ENCODE assay signal across 10 mouse cellular contexts in genomic region chr2:158109516-158109915, GRCm38 (mm10). TPM values are rescaled to one million over a fixed set of nuclear protein-coding genes. Genes with fewer than 3 reads are reported as not detected.
A peak's percentile ranks its signal among the peaks of the same experiment; 100 is the strongest.
DNase-seq lines count a peak whose midpoint lies in the region; ATAC-seq and TF ChIP-seq lines count a peak whose summit lies in the region.
"Had no signal": no experiment of that assay in that cellular context is flagged by ENCODE, and none has a peak within 500 bp of the region (broad histone marks: within the 10 kb centered on the region; RNA-seq: fewer than 3 reads in every experiment).

No protein-coding gene starts in this region.

- H3K36me3 ChIP-seq in hindbrain, embryonic 13.5 days, result no peaks in the 10 kb centered on the region
- H3K36me3 ChIP-seq in hindbrain, embryonic 11.5 days (ENCODE audit: control insufficient read depth, insufficient read depth, low read length), result no peaks in the 10 kb centered on the region
- no peaks in the 10 kb centered on the region for H3K36me3 ChIP-seq in intestine, embryonic 16.5 days (ENCODE audit: control insufficient read depth, insufficient read depth, low read length)

- no peak for ATAC-seq in hindbrain, embryonic 13.5 days (ENCODE audit: low FRiP score)
- ATAC-seq in hindbrain, embryonic 11.5 days (ENCODE audit: low FRiP score), result no peak
- 0 out of 2 replicates have a peak, but pooled peaks have one; percentile 13 for ATAC-seq in common myeloid progenitor, adult 5-6 weeks (replicated peaks; ENCODE audit: low read depth, poor library complexity, severe bottlenecking)
- ATAC-seq in intestine, embryonic 16.5 days, result 0 out of 2 replicates have a peak, but pooled peaks have one; percentile 2

- H3K4me3 ChIP-seq in hindbrain, embryonic 13.5 days, result no peak overlapping the region
- H3K4me3 ChIP-seq in hindbrain, embryonic 11.5 days (ENCODE audit: low read depth, low read length), result no peak overlapping the region
- H3K4me3 ChIP-seq in intestine, embryonic 16.5 days (ENCODE audit: low read length), result no peak overlapping the region
- H3K4me3 ChIP-seq in layer of hippocampus, adult 2 months, result no peak overlapping the region
- H3K4me3 ChIP-seq: erythroblast, embryonic 14.5 days had no signal

- no peaks in the 10 kb centered on the region for H3K27me3 ChIP-seq in hindbrain, embryonic 13.5 days
- no peaks in the 10 kb centered on the region for H3K27me3 ChIP-seq in hindbrain, embryonic 11.5 days (ENCODE audit: control insufficient read depth, insufficient read depth, low read length)
- no peaks in the 10 kb centered on the region for H3K27me3 ChIP-seq in intestine, embryonic 16.5 days (replicated peaks; ENCODE audit: control insufficient read depth, insufficient read depth, low read length)

- DNase-seq in hindbrain, embryonic 11.5 days (ENCODE audit: low spot score), result no peak
- DNase-seq in lung, postnatal 10 days, result peak; percentile 58
- no peak for DNase-seq in spleen, postnatal 4 days (ENCODE audit: low spot score in 2 of 2)
- no peak for DNase-seq in gastrocnemius, postnatal 4 days (ENCODE audit: low spot score in 2 of 2)
- no peak for DNase-seq in layer of hippocampus, adult 2 months (ENCODE audit: low spot score in 2 of 2)
- DNase-seq: midbrain, embryonic 14.5 days had no signal

- H3K4me2 ChIP-seq in hindbrain, embryonic 13.5 days, result no peak overlapping the region
- H3K4me2 ChIP-seq in hindbrain, embryonic 11.5 days (replicated peaks; ENCODE audit: low read depth, low read length), result no peak overlapping the region
- H3K4me2 ChIP-seq in intestine, embryonic 16.5 days (ENCODE audit: low read depth, low read length), result no peak overlapping the region

- no peaks in the 10 kb centered on the region for H3K9me3 ChIP-seq in hindbrain, embryonic 13.5 days
- H3K9me3 ChIP-seq in hindbrain, embryonic 11.5 days (ENCODE audit: control insufficient read depth, low read length), result no peaks in the 10 kb centered on the region
- H3K9me3 ChIP-seq in intestine, embryonic 16.5 days (ENCODE audit: control insufficient read depth, low read length), result no peaks in the 10 kb centered on the region

- TF ChIP-seq CTCF in layer of hippocampus, adult 2 months (conservative IDR thresholded peaks at IDR 0.05), result no peak

- H3K27ac ChIP-seq in hindbrain, embryonic 13.5 days, result 0 out of 2 replicates have a peak overlapping the region, but pooled peaks have one; percentile 3
- H3K27ac ChIP-seq in hindbrain, embryonic 11.5 days (ENCODE audit: low read depth, low read length), result no peak overlapping the region
- H3K27ac ChIP-seq in intestine, embryonic 16.5 days (ENCODE audit: low read length), result peak overlapping the region; percentile 89
- no peak overlapping the region for H3K27ac ChIP-seq in layer of hippocampus, adult 2 months

- peaks cover 13% of the 10 kb centered on the region for H3K4me1 ChIP-seq in hindbrain, embryonic 13.5 days (replicated peaks)
- no peaks in the 10 kb centered on the region; the same call in 1 of the 2 replicates for H3K4me1 ChIP-seq in hindbrain, embryonic 11.5 days (replicated peaks; ENCODE audit: control insufficient read depth, insufficient read depth, low read length)
- peaks cover 37% of the 10 kb centered on the region for H3K4me1 ChIP-seq in intestine, embryonic 16.5 days (ENCODE audit: control insufficient read depth, insufficient read depth, low read length)

- 0 out of 2 replicates have a peak overlapping the region, but pooled peaks have one; percentile 14 for H3K9ac ChIP-seq in hindbrain, embryonic 13.5 days
- no peak overlapping the region for H3K9ac ChIP-seq in hindbrain, embryonic 11.5 days (ENCODE audit: low read depth, low read length)
- peak overlapping the region; percentile 52; the same call in 1 of the 2 replicates for H3K9ac ChIP-seq in intestine, embryonic 16.5 days (ENCODE audit: low read depth, low read length)

- 61% methylated on average over 8 of the region's 8 CpGs for WGBS in hindbrain, embryonic 13.5 days
- 57% methylated on average over 8 of the region's 8 CpGs for WGBS in hindbrain, embryonic 11.5 days
- 13% methylated on average over 8 of the region's 8 CpGs for WGBS in intestine, embryonic 16.5 days

RNA-seq across cellular contexts. Expression of gene Tgm2, which starts 36.7 kb away (rescaled TPM):
- 10.1 TPM in 2 replicates for polyA plus RNA-seq in hindbrain, embryonic 13.5 days (2015; fragmentation: Nextera tagmentation; extraction: Ambion mirVana)
- 4.2 and 4.3 TPM in 2 replicates for polyA plus RNA-seq in hindbrain, embryonic 11.5 days (2014; fragmentation: Nextera tagmentation; extraction: Ambion mirVana)
- total RNA-seq in common myeloid progenitor, adult 5-6 weeks (2017), result 3.8 and 5.4 TPM in 2 replicates
- 94.9 and 96.5 TPM in 2 replicates for polyA plus RNA-seq in intestine, embryonic 16.5 days (2015; fragmentation: Nextera tagmentation; extraction: Ambion mirVana)
- total RNA-seq in gastrocnemius, postnatal 4 days (2021), result 100 to 1,000 TPM in 1 of 2 experiments, 10 to 100 TPM in 1; 81.0 to 130 TPM
- 10 to 100 TPM in 1 of 2 experiments, 1 to 10 TPM in 1; 9.8 to 14.0 TPM for total RNA-seq in layer of hippocampus, adult 2 months (2021)

Comparison
In these comparisons a context has a peak if more than half of its experiments do, and no peak if none do; other contexts are left out.
1. H3K27ac ChIP-seq: peak in hindbrain, embryonic 13.5 days (single experiment) and intestine, embryonic 16.5 days (single experiment); none in hindbrain, embryonic 11.5 days (single experiment) and layer of hippocampus, adult 2 months (single experiment).
2. ATAC-seq: peak in common myeloid progenitor, adult 5-6 weeks (single experiment) and intestine, embryonic 16.5 days (single experiment); none in hindbrain, embryonic 13.5 days (single experiment) and hindbrain, embryonic 11.5 days (single experiment).
3. RNA of gene Tgm2, which starts 36.7 kb away (total RNA-seq): 81.0 to 130 TPM in gastrocnemius, postnatal 4 days; 9.8 to 14.0 TPM in layer of hippocampus, adult 2 months and 3.8 to 5.4 TPM in common myeloid progenitor, adult 5-6 weeks; every median in the first group is over 4 times any median in the second.